Mouse (Mus musculus): Measurements from ENCODE around the gene Agbl5. TPM values are rescaled to one million over a fixed set of nuclear protein-coding genes. Genes with fewer than 3 reads are reported as not detected.

Gene Agbl5
- polyA plus RNA-seq, 1 experiment from 2014 or later: 18.4 TPM

DNA sequence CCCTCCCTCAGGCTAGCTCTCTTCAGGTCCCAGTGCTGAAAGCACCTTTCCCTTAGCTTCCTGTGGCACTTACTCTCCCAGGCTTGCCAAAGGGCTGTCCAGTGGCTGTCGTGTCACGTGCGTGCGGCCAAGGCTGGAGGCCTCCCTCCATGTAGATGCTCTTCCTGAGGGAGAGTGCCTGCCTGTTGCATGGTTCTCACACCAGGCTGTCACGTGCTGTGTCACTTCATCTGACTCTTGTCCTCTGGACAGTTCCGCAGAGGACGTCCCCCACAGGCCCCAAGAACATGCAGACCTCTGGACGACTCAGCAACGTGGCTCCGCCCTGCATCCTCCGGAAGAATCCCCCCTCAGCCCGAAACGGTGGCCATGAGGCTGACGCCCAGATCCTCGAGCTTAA, 24.2 kb upstream of the Agbl5 start:
- Histone ChIP-seq H3K4me3 (replicated peaks; ENCODE audit: low read length) (no peak overlapping the region), H3K4me1 (ENCODE audit: control insufficient read depth, insufficient read depth, low read length) (0 out of 2 replicates have a peak, but pooled peaks cover 4% of the 10 kb centered on the region), H3K9me3 (replicated peaks; ENCODE audit: control insufficient read depth, low read length) (no peaks in the 10 kb centered on the region), H3K27me3 (ENCODE audit: control insufficient read depth, insufficient read depth, low read length) (no peaks in the 10 kb centered on the region), H3K27ac (ENCODE audit: low read length) (no peak overlapping the region), H3K9ac (ENCODE audit: low read length) (no peak overlapping the region), H3K4me2 (ENCODE audit: low read depth, low read length) (no peak overlapping the region), H3K36me3 (ENCODE audit: control insufficient read depth, insufficient read depth, low read length) (no peaks in the 10 kb centered on the region)
- 49% methylated on average over 15 of the region's 15 CpGs for WGBS
- no peak for ATAC-seq (ENCODE audit: insufficient read depth, low FRiP score)

DNA sequence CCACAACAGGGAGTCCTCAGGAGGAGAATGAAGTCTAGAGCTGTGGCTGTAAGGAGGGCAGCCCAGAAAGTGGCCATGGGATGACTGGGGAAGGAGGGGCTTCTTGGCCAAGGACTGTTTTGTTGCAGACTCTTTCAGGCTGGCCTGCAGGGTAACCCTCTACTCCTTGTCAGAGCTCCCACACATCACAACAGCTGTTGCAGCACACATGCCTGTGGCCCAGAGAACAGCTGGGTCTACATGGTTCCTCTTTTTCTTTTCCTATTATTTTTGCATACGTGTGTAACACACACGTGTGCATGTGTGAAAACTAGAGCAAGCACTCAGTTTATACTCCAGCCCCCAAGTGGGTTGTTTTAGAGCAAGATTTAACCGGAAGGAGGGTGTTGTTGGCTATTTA, 21.6 kb upstream of the Agbl5 start:
- no peak overlapping the region for H3K4me3 ChIP-seq (replicated peaks; ENCODE audit: low read length)
- no peak for ATAC-seq (ENCODE audit: insufficient read depth, low FRiP score)
- H3K36me3 ChIP-seq (ENCODE audit: control insufficient read depth, insufficient read depth, low read length): no peaks in the 10 kb centered on the region
- no peak overlapping the region for H3K4me2 ChIP-seq (ENCODE audit: low read depth, low read length)
- no peak overlapping the region for H3K27ac ChIP-seq (ENCODE audit: low read length)
- no peaks in the 10 kb centered on the region for H3K9me3 ChIP-seq (replicated peaks; ENCODE audit: control insufficient read depth, low read length)
- no peak overlapping the region for H3K9ac ChIP-seq (ENCODE audit: low read length)
- H3K27me3 ChIP-seq (ENCODE audit: control insufficient read depth, insufficient read depth, low read length): no peaks in the 10 kb centered on the region
- H3K4me1 ChIP-seq (ENCODE audit: control insufficient read depth, insufficient read depth, low read length): peaks cover 10% of the 10 kb centered on the region
- 79% methylated on average over 3 of the region's 3 CpGs for WGBS

DNA sequence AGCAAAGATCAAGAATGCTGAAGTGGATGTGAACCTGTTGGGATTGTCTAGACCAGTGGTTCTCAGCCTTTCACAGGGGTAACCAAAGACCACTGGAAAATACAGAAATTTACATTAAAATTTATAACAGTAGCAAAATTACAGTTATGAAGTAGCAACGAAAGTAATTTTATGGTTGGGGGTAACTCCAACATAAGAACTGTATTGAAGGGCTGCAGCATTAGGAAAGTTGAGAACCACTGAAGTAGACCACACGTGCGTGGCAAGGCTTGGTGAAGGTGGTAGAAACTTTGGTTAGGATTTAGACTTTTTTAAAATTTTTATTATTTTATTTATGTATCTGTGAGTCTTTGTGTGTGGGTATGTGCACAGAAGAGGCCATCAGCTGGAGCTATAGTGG, 20.8 kb upstream of the Agbl5 start, which contains the start of gene Tmem214:
Tmem214 (plus strand) TSS at position 301 of the 400 bp plus-strand sequence.
- 95% methylated on average over 3 of the region's 3 CpGs for WGBS
- H3K9ac ChIP-seq (ENCODE audit: low read length): peak within 1 kb of the TSS; percentile 96; the same call in 1 of the 2 replicates

DNA sequence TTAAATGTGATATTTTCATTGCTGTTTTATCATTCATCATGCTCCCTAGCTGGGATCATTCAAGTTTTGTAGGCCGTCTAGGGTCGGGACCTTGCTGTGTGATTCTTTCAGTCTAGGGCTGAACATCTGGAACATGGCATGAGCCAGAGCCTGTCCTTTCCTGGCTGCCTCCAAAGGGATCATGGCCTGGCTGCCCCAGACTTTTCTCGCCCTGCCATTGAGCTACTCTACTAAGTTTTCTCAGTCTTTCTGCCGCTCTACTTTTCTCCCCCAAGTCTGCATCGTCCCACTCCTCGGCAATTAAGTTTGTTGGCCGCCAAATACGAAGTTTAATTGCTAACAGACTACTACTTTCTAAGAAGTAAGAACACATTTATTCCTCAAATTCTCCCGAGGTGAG, 19.5 kb upstream of the Agbl5 start:
- Histone ChIP-seq H3K27ac (ENCODE audit: low read length) (peak overlapping the region; percentile 25; the same call in 1 of the 2 replicates), H3K4me1 (ENCODE audit: control insufficient read depth, insufficient read depth, low read length) (peaks cover 10% of the 10 kb centered on the region), H3K27me3 (ENCODE audit: control insufficient read depth, insufficient read depth, low read length) (no peaks in the 10 kb centered on the region), H3K9ac (ENCODE audit: low read length) (peak overlapping the region; percentile 96), H3K9me3 (replicated peaks; ENCODE audit: control insufficient read depth, low read length) (no peaks in the 10 kb centered on the region), H3K4me2 (ENCODE audit: low read depth, low read length) (peak overlapping the region; percentile 54), H3K4me3 (replicated peaks; ENCODE audit: low read length) (peak overlapping the region; percentile 97), H3K36me3 (ENCODE audit: control insufficient read depth, insufficient read depth, low read length) (peaks cover 6% of the 10 kb centered on the region; the same call in 1 of the 2 replicates)
- WGBS: 15% methylated on average over 9 of the region's 9 CpGs
- no peak for ATAC-seq (ENCODE audit: insufficient read depth, low FRiP score)

More for the DNA sequence above, 20.8 kb upstream of the Agbl5 start, which contains the start of gene Tmem214:
- Histone ChIP-seq H3K4me1 (ENCODE audit: control insufficient read depth, insufficient read depth, low read length) (peaks cover 10% of the 10 kb centered on the region), H3K9me3 (replicated peaks; ENCODE audit: control insufficient read depth, low read length) (no peaks in the 10 kb centered on the region), H3K4me2 (ENCODE audit: low read depth, low read length) (0 out of 2 replicates have a peak within 1 kb of the TSS, but pooled peaks have one; percentile 54), H3K4me3 (replicated peaks; ENCODE audit: low read length) (no peak within 1 kb of the TSS), H3K36me3 (ENCODE audit: control insufficient read depth, insufficient read depth, low read length) (peaks cover under 1% of the 10 kb centered on the region; the same call in 1 of the 2 replicates), H3K27me3 (ENCODE audit: control insufficient read depth, insufficient read depth, low read length) (no peaks in the 10 kb centered on the region), H3K27ac (ENCODE audit: low read length) (no peak within 1 kb of the TSS)
- no peak for ATAC-seq (ENCODE audit: insufficient read depth, low FRiP score)

DNA sequence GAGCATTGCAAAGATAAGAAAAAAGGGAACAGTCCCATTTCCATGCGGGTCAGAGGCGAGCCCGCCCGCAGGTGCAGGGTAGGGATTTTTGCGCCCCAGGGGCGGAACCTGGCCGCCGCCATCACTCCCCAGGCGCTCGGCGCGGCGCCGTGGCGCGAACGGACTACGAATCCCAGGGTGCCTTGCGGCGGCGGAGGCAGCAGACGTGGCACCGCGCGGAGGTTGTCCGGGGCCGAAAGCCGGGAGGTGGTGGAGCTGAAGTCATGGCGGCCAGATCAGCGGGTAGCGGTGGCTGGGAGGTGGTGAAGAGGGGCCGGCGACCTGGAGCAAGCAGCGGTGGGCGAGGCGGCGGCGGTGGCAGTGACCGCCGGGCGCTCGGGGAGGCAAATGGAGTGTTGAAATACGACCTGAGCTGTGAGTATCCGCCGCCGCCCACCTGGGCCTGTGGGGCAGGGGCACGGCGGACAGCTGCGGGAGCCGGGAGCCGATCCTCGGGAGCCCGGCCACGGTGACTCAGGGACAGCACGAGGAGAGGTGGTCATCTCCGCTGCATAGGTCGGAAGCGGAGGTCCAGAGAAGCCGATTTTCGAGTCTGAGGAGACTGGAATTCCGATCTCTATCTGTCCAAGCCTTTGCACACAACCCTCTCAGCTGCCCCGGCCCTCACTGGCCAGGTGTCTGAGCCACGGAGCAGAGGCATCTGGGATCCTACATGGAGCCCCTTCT, 18.9 kb upstream of the Agbl5 start:
- Histone ChIP-seq H3K9ac (ENCODE audit: low read length) (peak overlapping the region; percentile 96), H3K27me3 (ENCODE audit: control insufficient read depth, insufficient read depth, low read length) (no peaks in the 10 kb centered on the region), H3K4me1 (ENCODE audit: control insufficient read depth, insufficient read depth, low read length) (peaks cover 6% of the 10 kb centered on the region), H3K9me3 (replicated peaks; ENCODE audit: control insufficient read depth, low read length) (no peaks in the 10 kb centered on the region), H3K4me3 (replicated peaks; ENCODE audit: low read length) (peak overlapping the region; percentile 97), H3K36me3 (ENCODE audit: control insufficient read depth, insufficient read depth, low read length) (peaks cover 12% of the 10 kb centered on the region), H3K4me2 (ENCODE audit: low read depth, low read length) (peak overlapping the region; percentile 86), H3K27ac (ENCODE audit: low read length) (peak overlapping the region; percentile 71)
- ATAC-seq (ENCODE audit: insufficient read depth, low FRiP score): peak; percentile 94
- WGBS: under 1% methylated on average over 63 of the region's 63 CpGs

DNA sequence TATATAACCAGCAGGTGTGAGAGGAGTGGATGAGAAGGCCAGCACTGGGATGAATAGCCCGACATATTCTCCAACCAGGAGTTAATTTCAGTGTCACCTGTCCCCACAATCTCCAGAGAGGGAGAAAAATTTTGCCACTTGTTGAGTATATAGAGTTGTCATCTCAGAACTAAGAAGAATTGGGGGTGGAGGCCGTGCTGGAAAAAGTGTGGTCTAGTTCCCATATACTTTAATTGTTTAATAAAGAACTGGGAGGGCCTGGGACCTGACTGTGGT, 18.4 kb upstream of the Agbl5 start:
- ATAC-seq (ENCODE audit: insufficient read depth, low FRiP score): no peak
- peak overlapping the region; percentile 96 for H3K9ac ChIP-seq (ENCODE audit: low read length)
- peak overlapping the region; percentile 97 for H3K4me3 ChIP-seq (replicated peaks; ENCODE audit: low read length)
- H3K36me3 ChIP-seq (ENCODE audit: control insufficient read depth, insufficient read depth, low read length): peaks cover 16% of the 10 kb centered on the region
- H3K27me3 ChIP-seq (ENCODE audit: control insufficient read depth, insufficient read depth, low read length): no peaks in the 10 kb centered on the region
- H3K27ac ChIP-seq (ENCODE audit: low read length): peak overlapping the region; percentile 71
- no peaks in the 10 kb centered on the region for H3K9me3 ChIP-seq (replicated peaks; ENCODE audit: control insufficient read depth, low read length)
- peak overlapping the region; percentile 86 for H3K4me2 ChIP-seq (ENCODE audit: low read depth, low read length)
- 14% methylated on average over 2 of the region's 2 CpGs for WGBS
- H3K4me1 ChIP-seq (ENCODE audit: control insufficient read depth, insufficient read depth, low read length): peaks cover 6% of the 10 kb centered on the region

DNA sequence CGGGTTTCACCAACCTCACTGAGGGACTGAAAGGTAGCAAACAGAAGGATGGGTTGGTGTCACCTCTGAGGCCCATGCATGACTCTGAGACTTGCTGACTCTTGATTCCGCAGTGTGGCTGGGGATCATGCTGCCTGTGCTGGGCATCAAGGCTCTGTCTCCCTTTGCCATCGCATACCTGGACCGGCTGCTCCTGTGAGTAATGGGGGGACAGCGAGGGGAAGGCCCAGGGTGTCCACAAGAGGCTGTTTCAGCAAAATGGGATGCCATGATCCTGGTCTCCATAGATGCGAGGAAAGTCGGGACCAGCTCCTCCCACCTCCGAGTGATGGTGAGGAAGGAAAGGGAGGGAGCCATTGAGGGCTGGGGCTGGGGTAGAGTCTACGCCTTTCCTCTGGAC, 15.9 kb upstream of the Agbl5 start:
- Histone ChIP-seq H3K9me3 (replicated peaks; ENCODE audit: control insufficient read depth, low read length) (no peaks in the 10 kb centered on the region), H3K36me3 (ENCODE audit: control insufficient read depth, insufficient read depth, low read length) (peaks cover 23% of the 10 kb centered on the region), H3K4me1 (ENCODE audit: control insufficient read depth, insufficient read depth, low read length) (peaks cover 6% of the 10 kb centered on the region), H3K9ac (ENCODE audit: low read length) (no peak overlapping the region), H3K4me3 (replicated peaks; ENCODE audit: low read length) (no peak overlapping the region), H3K4me2 (ENCODE audit: low read depth, low read length) (no peak overlapping the region), H3K27me3 (ENCODE audit: control insufficient read depth, insufficient read depth, low read length) (no peaks in the 10 kb centered on the region), H3K27ac (ENCODE audit: low read length) (no peak overlapping the region)
- 92% methylated on average over 9 of the region's 9 CpGs for WGBS
- ATAC-seq (ENCODE audit: insufficient read depth, low FRiP score): no peak

DNA sequence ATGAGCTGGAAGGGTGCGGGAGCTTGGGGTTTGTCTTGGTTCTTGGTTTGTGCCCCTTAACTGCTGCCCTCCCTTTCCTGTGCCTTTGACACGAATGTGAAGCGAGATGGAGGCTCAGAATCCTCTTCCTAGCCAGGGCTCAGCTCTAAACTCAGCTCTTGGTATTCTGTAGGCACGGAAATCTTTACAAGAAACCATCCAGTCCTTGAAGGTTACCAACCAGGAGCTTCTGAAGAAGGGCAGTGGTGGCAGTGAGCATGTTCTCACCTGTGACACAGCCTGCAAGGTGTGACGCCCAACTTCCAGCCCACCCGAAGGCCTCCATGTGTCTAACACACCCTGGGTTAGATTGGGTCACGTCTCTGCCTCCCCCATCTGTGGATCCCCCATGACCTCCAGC, 14.1 kb upstream of the Agbl5 start:
- Histone ChIP-seq H3K27ac (ENCODE audit: low read length) (no peak overlapping the region), H3K9me3 (replicated peaks; ENCODE audit: control insufficient read depth, low read length) (no peaks in the 10 kb centered on the region), H3K4me3 (replicated peaks; ENCODE audit: low read length) (no peak overlapping the region), H3K9ac (ENCODE audit: low read length) (no peak overlapping the region), H3K36me3 (ENCODE audit: control insufficient read depth, insufficient read depth, low read length) (peaks cover 23% of the 10 kb centered on the region), H3K4me2 (ENCODE audit: low read depth, low read length) (no peak overlapping the region), H3K4me1 (ENCODE audit: control insufficient read depth, insufficient read depth, low read length) (peaks cover 6% of the 10 kb centered on the region), H3K27me3 (ENCODE audit: control insufficient read depth, insufficient read depth, low read length) (no peaks in the 10 kb centered on the region)
- ATAC-seq (ENCODE audit: insufficient read depth, low FRiP score): no peak
- WGBS: 88% methylated on average over 7 of the region's 7 CpGs

DNA sequence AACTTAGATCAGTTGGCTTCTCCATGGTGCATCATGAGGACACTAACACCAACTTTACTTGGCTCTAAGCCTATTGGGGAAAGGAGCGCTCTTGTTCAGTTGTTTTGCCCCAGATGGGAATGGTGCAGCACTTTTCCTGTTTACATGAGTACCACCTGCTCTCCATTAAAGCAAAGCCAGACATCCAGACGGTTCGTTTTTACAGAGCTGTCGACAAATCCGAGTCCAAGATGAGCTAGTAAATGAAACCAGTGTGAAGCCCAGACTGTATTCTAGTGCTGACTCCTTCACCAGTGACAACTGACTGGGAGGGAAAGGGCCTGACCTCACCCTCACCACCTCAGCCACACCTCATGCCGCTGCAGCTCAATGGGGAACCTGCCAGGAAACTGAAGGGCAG, 9.9 kb upstream of the Agbl5 start:
- Histone ChIP-seq H3K36me3 (ENCODE audit: control insufficient read depth, insufficient read depth, low read length) (peaks cover 20% of the 10 kb centered on the region), H3K4me2 (ENCODE audit: low read depth, low read length) (no peak overlapping the region), H3K27me3 (ENCODE audit: control insufficient read depth, insufficient read depth, low read length) (no peaks in the 10 kb centered on the region), H3K4me3 (replicated peaks; ENCODE audit: low read length) (no peak overlapping the region), H3K9ac (ENCODE audit: low read length) (no peak overlapping the region), H3K27ac (ENCODE audit: low read length) (0 out of 2 replicates have a peak overlapping the region, but pooled peaks have one; percentile 19), H3K4me1 (ENCODE audit: control insufficient read depth, insufficient read depth, low read length) (no peaks in the 10 kb centered on the region), H3K9me3 (replicated peaks; ENCODE audit: control insufficient read depth, low read length) (no peaks in the 10 kb centered on the region)
- 35% methylated on average over 6 of the region's 6 CpGs for WGBS
- ATAC-seq (ENCODE audit: insufficient read depth, low FRiP score): no peak; the same call in 1 of the 2 replicates

All from stomach, embryonic 16.5 days (tissue).